Mouse (Mus musculus): ENCODE data around the gene Mgme1. TPM values are rescaled to one million over a fixed set of nuclear protein-coding genes. Genes with fewer than 3 reads are reported as not detected.

The Mgme1 gene
- 10.5 and 12.5 TPM in 2 replicates for polyA plus RNA-seq (2014; fragmentation: Nextera tagmentation; extraction: Ambion mirVana)

GRCm38 (mm10) chr2:144270507-144271420 is at the start of gene Mgme1, which contains the start of gene Snx5:
Gene Mgme1 (plus strand): TSS chr2:144270663.
Gene Snx5 (minus strand): TSS chr2:144270906.
- peak within 1 kb of the TSS; percentile 77 for H3K4me2 ChIP-seq (ENCODE audit: low read length)
- H3K9ac ChIP-seq (ENCODE audit: low read length), result peak within 1 kb of the TSS; percentile 96
- no peaks in the 10 kb centered on the region for H3K9me3 ChIP-seq (replicated peaks; ENCODE audit: control insufficient read depth, low read length)
- no peaks in the 10 kb centered on the region for H3K36me3 ChIP-seq (ENCODE audit: control insufficient read depth, insufficient read depth, low read length)
- peak within 1 kb of the TSS; percentile 90 for H3K27ac ChIP-seq (ENCODE audit: low read depth, low read length)
- H3K4me1 ChIP-seq (ENCODE audit: control insufficient read depth, insufficient read depth, low read length), result peaks cover 22% of the 10 kb centered on the region
- no peaks in the 10 kb centered on the region for H3K27me3 ChIP-seq (replicated peaks; ENCODE audit: control insufficient read depth, insufficient read depth, low read length)
- peak within 1 kb of the TSS; percentile 90 for H3K4me3 ChIP-seq (ENCODE audit: low read depth, low read length)
- WGBS, result under 1% methylated on average over 78 of the region's 93 CpGs
- peak; percentile 97 for DNase-seq (ENCODE audit: low spot score)
- ATAC-seq, result peak; percentile 98

- H3K36me3 ChIP-seq (ENCODE audit: control insufficient read depth, insufficient read depth, low read length), result no peaks in the 10 kb centered on the region
- no peak overlapping the region for H3K4me2 ChIP-seq (ENCODE audit: low read length)
- H3K9ac ChIP-seq (ENCODE audit: low read length), result no peak overlapping the region
- H3K4me1 ChIP-seq (ENCODE audit: control insufficient read depth, insufficient read depth, low read length), result no peaks in the 10 kb centered on the region
- DNase-seq (ENCODE audit: low spot score), result no peak
- no peak overlapping the region for H3K4me3 ChIP-seq (ENCODE audit: low read depth, low read length)
- H3K27ac ChIP-seq (ENCODE audit: low read depth, low read length), result no peak overlapping the region
- no peaks in the 10 kb centered on the region for H3K9me3 ChIP-seq (replicated peaks; ENCODE audit: control insufficient read depth, low read length)
- no peak for ATAC-seq
- no peaks in the 10 kb centered on the region for H3K27me3 ChIP-seq (replicated peaks; ENCODE audit: control insufficient read depth, insufficient read depth, low read length)
- WGBS, result 71% methylated on average over 12 of the region's 12 CpGs
Measured at GRCm38 (mm10) chr2:144224351-144224750, 46.1 kb upstream of the Mgme1 start.

GRCm38 (mm10) chr2:144226906-144227586 is 43.4 kb upstream of the Mgme1 start:
- H3K36me3 ChIP-seq (ENCODE audit: control insufficient read depth, insufficient read depth, low read length), result no peaks in the 10 kb centered on the region
- no peak overlapping the region for H3K27ac ChIP-seq (ENCODE audit: low read depth, low read length)
- H3K27me3 ChIP-seq (replicated peaks; ENCODE audit: control insufficient read depth, insufficient read depth, low read length), result no peaks in the 10 kb centered on the region
- WGBS, result 90% methylated on average over 12 of the region's 12 CpGs
- no peak overlapping the region for H3K4me2 ChIP-seq (ENCODE audit: low read length)
- no peaks in the 10 kb centered on the region for H3K9me3 ChIP-seq (replicated peaks; ENCODE audit: control insufficient read depth, low read length)
- H3K4me3 ChIP-seq (ENCODE audit: low read depth, low read length), result no peak overlapping the region
- no peak for DNase-seq (ENCODE audit: low spot score)
- ATAC-seq, result no peak
- H3K9ac ChIP-seq (ENCODE audit: low read length), result no peak overlapping the region
- no peaks in the 10 kb centered on the region for H3K4me1 ChIP-seq (ENCODE audit: control insufficient read depth, insufficient read depth, low read length)

GRCm38 (mm10) chr2:144228521-144229346 is 41.7 kb upstream of the Mgme1 start:
- Histone ChIP-seq H3K27ac (ENCODE audit: low read depth, low read length) (no peak overlapping the region), H3K4me2 (ENCODE audit: low read length) (no peak overlapping the region), H3K4me3 (ENCODE audit: low read depth, low read length) (no peak overlapping the region), H3K9ac (ENCODE audit: low read length) (no peak overlapping the region), H3K4me1 (ENCODE audit: control insufficient read depth, insufficient read depth, low read length) (no peaks in the 10 kb centered on the region), H3K27me3 (replicated peaks; ENCODE audit: control insufficient read depth, insufficient read depth, low read length) (no peaks in the 10 kb centered on the region), H3K9me3 (replicated peaks; ENCODE audit: control insufficient read depth, low read length) (no peaks in the 10 kb centered on the region), H3K36me3 (ENCODE audit: control insufficient read depth, insufficient read depth, low read length) (no peaks in the 10 kb centered on the region)
- ATAC-seq, result no peak
- DNase-seq (ENCODE audit: low spot score), result no peak
- WGBS, result 82% methylated on average over 12 of the region's 12 CpGs

- Histone ChIP-seq H3K27me3 (replicated peaks; ENCODE audit: control insufficient read depth, insufficient read depth, low read length) (no peaks in the 10 kb centered on the region), H3K9me3 (replicated peaks; ENCODE audit: control insufficient read depth, low read length) (no peaks in the 10 kb centered on the region), H3K27ac (ENCODE audit: low read depth, low read length) (no peak overlapping the region), H3K4me3 (ENCODE audit: low read depth, low read length) (no peak overlapping the region), H3K4me1 (ENCODE audit: control insufficient read depth, insufficient read depth, low read length) (no peaks in the 10 kb centered on the region), H3K9ac (ENCODE audit: low read length) (no peak overlapping the region), H3K4me2 (ENCODE audit: low read length) (no peak overlapping the region), H3K36me3 (ENCODE audit: control insufficient read depth, insufficient read depth, low read length) (no peaks in the 10 kb centered on the region)
- DNase-seq (ENCODE audit: low spot score) (no peak), ATAC-seq (no peak)
- WGBS, result 91% methylated on average over 14 of the region's 14 CpGs
Measured at GRCm38 (mm10) chr2:144229647-144230046, 40.8 kb upstream of the Mgme1 start.

GRCm38 (mm10) chr2:144230498-144230897 is 40.0 kb upstream of the Mgme1 start:
- Histone ChIP-seq H3K9me3 (replicated peaks; ENCODE audit: control insufficient read depth, low read length) (no peaks in the 10 kb centered on the region), H3K9ac (ENCODE audit: low read length) (no peak overlapping the region), H3K27me3 (replicated peaks; ENCODE audit: control insufficient read depth, insufficient read depth, low read length) (no peaks in the 10 kb centered on the region), H3K4me2 (ENCODE audit: low read length) (no peak overlapping the region), H3K27ac (ENCODE audit: low read depth, low read length) (no peak overlapping the region), H3K36me3 (ENCODE audit: control insufficient read depth, insufficient read depth, low read length) (no peaks in the 10 kb centered on the region), H3K4me3 (ENCODE audit: low read depth, low read length) (no peak overlapping the region), H3K4me1 (ENCODE audit: control insufficient read depth, insufficient read depth, low read length) (no peaks in the 10 kb centered on the region)
- WGBS, result 82% methylated on average over 7 of the region's 7 CpGs
- no peak for DNase-seq (ENCODE audit: low spot score)
- ATAC-seq, result no peak

- H3K27me3 ChIP-seq (replicated peaks; ENCODE audit: control insufficient read depth, insufficient read depth, low read length), result no peaks in the 10 kb centered on the region
- 82% methylated on average over 5 of the region's 5 CpGs for WGBS
- H3K9ac ChIP-seq (ENCODE audit: low read length), result no peak overlapping the region
- H3K4me1 ChIP-seq (ENCODE audit: control insufficient read depth, insufficient read depth, low read length), result no peaks in the 10 kb centered on the region
- no peaks in the 10 kb centered on the region for H3K9me3 ChIP-seq (replicated peaks; ENCODE audit: control insufficient read depth, low read length)
- no peak overlapping the region for H3K4me2 ChIP-seq (ENCODE audit: low read length)
- no peak for DNase-seq (ENCODE audit: low spot score)
- no peak for ATAC-seq
- H3K4me3 ChIP-seq (ENCODE audit: low read depth, low read length), result no peak overlapping the region
- no peaks in the 10 kb centered on the region for H3K36me3 ChIP-seq (ENCODE audit: control insufficient read depth, insufficient read depth, low read length)
- no peak overlapping the region for H3K27ac ChIP-seq (ENCODE audit: low read depth, low read length)
Measured at GRCm38 (mm10) chr2:144231115-144231514, 39.3 kb upstream of the Mgme1 start.

- H3K4me2 ChIP-seq (ENCODE audit: low read length), result no peak overlapping the region
- DNase-seq (ENCODE audit: low spot score) (no peak), ATAC-seq (no peak)
- H3K36me3 ChIP-seq (ENCODE audit: control insufficient read depth, insufficient read depth, low read length), result no peaks in the 10 kb centered on the region
- no peaks in the 10 kb centered on the region for H3K4me1 ChIP-seq (ENCODE audit: control insufficient read depth, insufficient read depth, low read length)
- H3K27me3 ChIP-seq (replicated peaks; ENCODE audit: control insufficient read depth, insufficient read depth, low read length), result no peaks in the 10 kb centered on the region
- no peak overlapping the region for H3K4me3 ChIP-seq (ENCODE audit: low read depth, low read length)
- H3K9me3 ChIP-seq (replicated peaks; ENCODE audit: control insufficient read depth, low read length), result no peaks in the 10 kb centered on the region
- H3K27ac ChIP-seq (ENCODE audit: low read depth, low read length), result no peak overlapping the region
- WGBS, result 71% methylated on average over 3 of the region's 3 CpGs
- no peak overlapping the region for H3K9ac ChIP-seq (ENCODE audit: low read length)
Measured at GRCm38 (mm10) chr2:144233534-144233933, 36.9 kb upstream of the Mgme1 start.
